Mouse (Mus musculus) spleen, adult 2 months (tissue): ENCODE results near the gene P4hb. TPM values are rescaled to one million over a fixed set of nuclear protein-coding genes. Genes with fewer than 3 reads are reported as not detected.
A peak's percentile ranks its signal among the peaks of the same experiment; 100 is the strongest.

ENCODE experiments used
- DNase-seq, 2 experiments: peaks; one replicate each; pipeline versions ENCODE4 v3.0.0 to v3.0.0-alpha.2; 2012 to 2021; ENCODE audit warnings: low spot score in 2 of 2, low read depth in 1 of 2
- H3K27ac ChIP-seq: fragments of 200-500 bp; 2 replicates; pipeline ENCODE4 v1.5.1; 2012; ENCODE audit warnings: low read length, inconsistent platforms; ENCODE audit not compliant: insufficient read depth
- H3K27me3 ChIP-seq: fragments of 200-500 bp; 2 replicates; pipeline ENCODE4 v1.6.1; 2012; ENCODE audit warnings: mild to moderate bottlenecking, moderate library complexity, low read length, inconsistent platforms; ENCODE audit not compliant: control insufficient read depth, insufficient read depth
- H3K36me3 ChIP-seq: fragments of 200-500 bp; 2 replicates; pipeline ENCODE4 v1.6.1; 2012; ENCODE audit warnings: mild to moderate bottlenecking, low read length, inconsistent platforms; ENCODE audit not compliant: control insufficient read depth, insufficient read depth
- H3K4me1 ChIP-seq: fragments of 200-500 bp; 2 replicates; pipeline ENCODE4 v1.6.1; 2011; ENCODE audit warnings: inconsistent platforms; ENCODE audit not compliant: control insufficient read depth, insufficient read depth, insufficient read length
- H3K4me3 ChIP-seq: fragments of 200-500 bp; 2 replicates; pipeline ENCODE4 v1.5.1; 2011; ENCODE audit warnings: mild to moderate bottlenecking, inconsistent platforms; ENCODE audit not compliant: insufficient read depth, insufficient read length; ENCODE audit errors: extremely low read depth
- CTCF ChIP-seq: fragments of 200-500 bp; IDR thresholded peaks from 2 replicates; pipeline ENCODE4 v1.5.1; 2011; ENCODE audit warnings: mild to moderate bottlenecking, inconsistent platforms; ENCODE audit not compliant: insufficient read depth, insufficient read length, insufficient replicate concordance; ENCODE audit errors: extremely low read depth
- POLR2A ChIP-seq: fragments of 200-500 bp; IDR thresholded peaks from 2 replicates; pipeline ENCODE4 v1.6.1; 2011; ENCODE audit warnings: low read depth, low read length, inconsistent platforms
- WGBS: fragments of 180-500 bp; shearing (Covaris S2); methylation state at CpG from one replicate; pipeline ENCODE4 v1.1.7; 2018; 5-methylcytosine and 5-hydroxymethylcytosine counted together
- polyA plus RNA-seq: library from polyadenylated mRNA; depleted of rRNA; stranded (reverse); fragments of >200 nt; gene quantifications from 2 replicates; pipeline ENCODE4 v1.2.3, GENCODE M21; 2012

Gene P4hb
- polyA plus RNA-seq, 1 experiment: 79.2 TPM

DNA sequence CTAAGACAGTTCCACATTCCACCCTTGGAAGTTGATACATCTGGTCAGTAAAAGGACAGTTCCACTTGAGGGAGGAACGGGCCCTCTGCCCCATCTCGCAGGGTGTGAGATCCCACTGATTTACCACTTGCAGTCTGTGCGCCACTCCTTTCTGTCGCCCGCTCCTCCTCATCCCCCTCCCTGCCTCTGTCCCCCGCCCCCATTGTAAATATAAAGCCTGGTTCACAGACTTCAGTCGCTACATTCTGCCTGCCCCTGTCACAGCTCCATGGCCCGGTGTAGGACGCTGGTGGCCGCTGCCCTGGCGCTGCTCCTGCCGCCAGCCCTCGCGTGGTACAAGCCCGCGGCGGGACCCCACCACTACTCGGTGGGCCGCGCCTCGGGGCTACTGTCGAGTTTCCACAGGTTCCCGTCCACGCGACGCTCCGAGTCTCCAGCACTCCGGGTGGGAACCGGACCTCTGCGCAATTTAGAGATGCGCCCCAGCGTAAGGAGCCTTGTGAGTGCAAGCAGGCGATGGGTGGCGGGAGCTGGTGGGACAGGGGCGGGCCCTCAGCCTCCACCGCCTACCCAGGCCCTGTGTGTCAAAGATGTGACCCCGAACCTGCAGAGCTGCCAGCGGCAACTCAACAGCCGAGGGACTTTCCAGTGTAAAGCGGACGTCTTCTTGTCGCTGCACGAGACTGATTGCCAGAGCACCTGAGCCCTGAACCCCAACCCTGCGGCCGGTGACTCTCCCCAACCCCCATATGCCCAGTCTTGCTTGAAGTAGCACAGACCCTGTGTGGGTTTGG is 35.4 kb upstream of the P4hb start, which contains the start of gene Npb:
Npb (plus strand) TSS at position 237 of the 794 bp plus-strand sequence.
- no peaks in the 10 kb centered on the region for H3K27me3 ChIP-seq
- WGBS: 31% methylated on average over 45 of the region's 45 CpGs
- H3K4me3 ChIP-seq: no peak within 1 kb of the TSS
- no peak within 1 kb of the TSS for H3K27ac ChIP-seq
- peaks cover 16% of the 10 kb centered on the region for H3K36me3 ChIP-seq
- TF ChIP-seq POLR2A (no peak), CTCF (no peak)
- no peaks in the 10 kb centered on the region for H3K4me1 ChIP-seq
- DNase-seq: no peak

DNA sequence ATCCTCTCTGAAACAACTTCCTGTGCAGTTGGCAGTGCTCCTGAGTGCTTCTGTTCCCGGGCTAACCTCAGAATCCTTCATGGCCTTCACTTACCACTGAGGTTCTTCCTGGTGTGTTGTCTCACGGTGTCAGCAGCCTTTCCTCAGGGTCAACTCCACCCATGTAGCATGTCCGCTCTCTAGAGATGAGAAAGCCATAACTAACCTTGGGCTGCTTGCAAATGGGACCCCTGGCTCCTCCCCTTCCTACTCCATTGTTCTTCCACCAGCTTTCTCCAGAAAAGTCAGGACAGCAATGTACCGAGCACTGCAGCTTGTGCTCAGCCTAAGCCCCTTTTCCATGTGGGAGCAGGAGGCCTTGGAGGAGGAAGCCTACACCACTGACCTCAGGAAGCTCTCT is 33.7 kb upstream of the P4hb start:
- no peaks in the 10 kb centered on the region for H3K27me3 ChIP-seq
- DNase-seq: no peak
- H3K4me1 ChIP-seq: no peaks in the 10 kb centered on the region
- 95% methylated on average over 4 of the region's 4 CpGs for WGBS
- H3K36me3 ChIP-seq: peaks cover 17% of the 10 kb centered on the region
- TF ChIP-seq POLR2A: no peak
- no peak overlapping the region for H3K4me3 ChIP-seq
- no peak overlapping the region for H3K27ac ChIP-seq

DNA sequence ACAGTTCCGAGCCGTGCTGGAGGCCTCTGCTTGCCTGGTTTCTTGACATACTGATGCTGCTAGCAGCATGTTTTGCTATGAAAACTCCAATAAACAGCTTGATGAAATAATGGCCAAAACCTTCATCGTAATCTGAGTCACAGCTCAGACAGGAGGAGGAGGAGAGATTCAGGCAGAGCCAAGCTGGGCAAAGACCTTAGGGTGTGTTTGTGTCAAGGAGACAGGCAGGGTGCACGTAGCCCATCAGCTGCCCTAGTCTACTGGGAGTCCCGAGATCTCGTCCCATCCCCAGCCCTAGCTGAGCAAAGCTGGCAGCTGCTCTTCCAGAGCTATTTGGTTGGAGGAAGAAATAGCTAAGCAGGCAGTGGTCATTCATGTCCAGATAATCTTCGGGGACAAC is 32.6 kb upstream of the P4hb start:
- H3K36me3 ChIP-seq: peaks cover 13% of the 10 kb centered on the region
- H3K27ac ChIP-seq: no peak overlapping the region
- WGBS: 91% methylated on average over 7 of the region's 7 CpGs
- no peak for DNase-seq
- no peaks in the 10 kb centered on the region for H3K4me1 ChIP-seq
- TF ChIP-seq POLR2A: no peak
- no peaks in the 10 kb centered on the region for H3K27me3 ChIP-seq
- no peak overlapping the region for H3K4me3 ChIP-seq

DNA sequence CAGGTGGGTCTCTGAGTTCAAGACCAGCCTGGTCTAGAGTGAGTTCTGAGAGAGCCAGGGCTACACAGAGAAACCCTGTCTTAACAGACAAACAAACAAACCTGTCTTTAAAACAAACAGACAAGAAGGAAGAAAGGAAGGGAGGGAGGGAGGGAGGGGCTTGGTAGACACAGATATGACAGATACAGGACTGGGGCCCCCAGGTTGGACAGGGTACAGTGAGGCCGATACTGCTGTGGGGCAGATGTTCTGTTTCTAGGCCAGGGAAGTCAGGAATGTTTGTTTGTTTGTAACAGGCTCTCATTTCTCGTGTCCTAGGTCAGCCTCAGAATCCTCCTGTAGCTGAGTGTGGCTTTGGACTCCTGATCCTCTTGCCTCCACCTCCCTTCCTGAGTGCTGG is 30.5 kb upstream of the P4hb start:
- DNase-seq: no peak
- H3K4me1 ChIP-seq: peaks cover 8% of the 10 kb centered on the region
- no peaks in the 10 kb centered on the region for H3K27me3 ChIP-seq
- no peak for TF ChIP-seq POLR2A
- TF ChIP-seq CTCF: no peak
- WGBS: 89% methylated on average over 2 of the region's 2 CpGs
- peaks cover 11% of the 10 kb centered on the region for H3K36me3 ChIP-seq
- no peak overlapping the region for H3K4me3 ChIP-seq
- H3K27ac ChIP-seq: no peak overlapping the region

DNA sequence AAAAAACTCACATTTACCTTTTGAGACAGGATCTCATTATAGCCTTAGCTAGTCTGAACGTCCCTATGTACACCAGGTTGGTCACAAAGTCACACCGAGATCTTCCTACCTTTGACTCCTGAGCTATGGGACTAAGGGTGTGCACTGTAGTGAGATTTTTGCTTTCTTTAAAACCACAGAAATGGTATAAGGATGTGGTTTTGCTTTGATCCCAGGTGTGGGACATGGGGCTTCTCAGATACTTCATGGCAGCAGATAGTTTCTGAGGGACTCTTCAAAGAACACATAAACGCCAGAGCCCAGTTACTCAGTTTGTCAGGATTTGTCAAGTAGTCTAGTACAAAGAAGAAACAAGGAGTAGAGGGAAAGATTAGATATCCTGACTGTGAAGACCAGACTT is 27.7 kb upstream of the P4hb start:
- Histone ChIP-seq H3K27ac (no peak overlapping the region), H3K36me3 (peaks cover 17% of the 10 kb centered on the region), H3K27me3 (no peaks in the 10 kb centered on the region), H3K4me1 (peaks cover 17% of the 10 kb centered on the region), H3K4me3 (no peak overlapping the region)
- DNase-seq: no peak
- no peak for TF ChIP-seq POLR2A
- TF ChIP-seq CTCF: no peak
- WGBS: 25% methylated on average over 3 of the region's 3 CpGs

DNA sequence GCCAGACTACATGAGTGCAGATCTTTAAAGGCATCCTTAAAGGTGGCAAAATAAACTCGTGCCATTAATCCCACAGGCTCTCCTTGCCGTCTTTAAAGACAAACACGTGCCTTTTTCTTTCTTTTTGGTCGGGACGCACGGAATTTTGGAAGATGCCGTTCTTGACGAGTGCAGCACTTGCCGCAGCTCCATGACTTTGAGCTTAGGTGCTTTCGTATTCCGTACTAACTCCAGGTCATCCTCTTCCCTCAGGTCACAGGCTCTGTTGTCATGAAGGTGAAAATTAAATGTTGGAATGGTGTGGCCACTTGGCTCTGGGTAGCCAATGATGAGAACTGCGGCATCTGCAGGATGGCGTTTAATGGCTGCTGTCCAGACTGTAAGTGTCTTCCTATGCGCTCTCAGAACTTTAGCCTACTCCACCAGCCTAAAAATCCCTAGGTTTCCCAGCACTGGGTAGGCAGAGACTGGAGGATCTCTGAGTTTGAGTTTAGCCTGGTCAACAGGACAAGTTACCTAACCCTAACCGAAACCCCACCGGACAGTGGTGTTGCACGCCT is 26.0 kb upstream of the P4hb start:
- Histone ChIP-seq H3K4me1 (peaks cover 17% of the 10 kb centered on the region), H3K4me3 (peak overlapping the region; percentile 84), H3K27ac (peak overlapping the region; percentile 84), H3K36me3 (peaks cover 24% of the 10 kb centered on the region), H3K27me3 (no peaks in the 10 kb centered on the region)
- 53% methylated on average over 17 of the region's 17 CpGs for WGBS
- DNase-seq: no peak
- no peak for TF ChIP-seq CTCF
- TF ChIP-seq POLR2A: no peak

DNA sequence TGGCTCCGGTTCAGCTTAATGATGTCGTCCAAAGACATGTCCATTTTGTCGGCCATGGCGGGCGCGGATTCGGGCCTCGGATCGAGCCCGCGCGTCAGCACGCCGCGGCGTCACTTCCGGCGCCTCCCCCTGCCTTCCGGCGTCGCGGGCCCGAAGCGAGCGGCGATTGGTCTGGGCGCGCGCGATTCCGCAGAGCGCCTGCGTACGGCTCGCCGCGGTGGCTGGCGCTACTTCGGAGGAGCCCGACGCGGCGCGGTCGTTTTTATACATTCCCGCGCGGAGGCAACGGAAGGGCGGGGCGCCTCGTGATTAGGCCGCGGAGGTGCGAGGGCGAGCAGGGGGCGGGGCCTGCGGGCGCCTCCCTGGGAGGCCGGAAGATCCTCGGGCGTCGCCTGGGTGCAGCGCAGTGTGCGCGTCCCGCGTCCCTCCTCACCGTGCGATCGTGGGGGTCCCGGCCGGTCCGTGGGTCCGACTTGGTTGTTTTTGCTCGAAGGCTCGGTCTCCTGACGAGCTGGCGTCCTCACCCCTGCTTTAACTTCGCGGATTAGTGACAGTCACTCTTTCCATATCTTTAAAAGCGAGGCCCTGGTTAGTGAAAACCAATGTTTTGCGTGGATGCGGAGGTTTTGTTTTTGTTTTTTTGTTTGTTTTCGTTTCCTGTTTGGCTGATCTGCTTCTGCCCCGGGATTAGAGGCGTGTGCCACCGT is 25.4 kb upstream of the P4hb start, which contains the start of the genes Alyref and Anapc11:
Alyref (minus strand) TSS at position 83 of the 707 bp plus-strand sequence.
Anapc11 (plus strand) TSS at position 139 of the 707 bp plus-strand sequence.
- WGBS: under 1% methylated on average over 87 of the region's 88 CpGs
- Histone ChIP-seq H3K36me3 (peaks cover 28% of the 10 kb centered on the region), H3K27ac (peak within 1 kb of the TSS; percentile 84), H3K4me1 (peaks cover 17% of the 10 kb centered on the region), H3K27me3 (no peaks in the 10 kb centered on the region), H3K4me3 (peak within 1 kb of the TSS; percentile 84)
- TF ChIP-seq POLR2A (peak; percentile 78), CTCF (no peak)
- peak; percentile 91 to 93 for DNase-seq
